In genomic region chr7:70483536-70483935, GRCm38 (mm10) we compare ENCODE assay signal across 15 mouse cellular contexts.
"Had no signal": no experiment of that assay in that cellular context is flagged by ENCODE, and none has a peak within 500 bp of the region (broad histone marks: within the 10 kb centered on the region; RNA-seq: fewer than 3 reads in every experiment).

No protein-coding gene starts in this region.

- H3K9me3 ChIP-seq: neural tube, embryonic 13.5 days; neural tube, embryonic 15.5 days; stomach, embryonic 15.5 days had no signal

- H3K27ac ChIP-seq: neural tube, embryonic 13.5 days; neural tube, embryonic 15.5 days; stomach, embryonic 15.5 days had no signal

- DNase-seq: retina, postnatal 1 day; right cerebral cortex, adult 18-20 months; right cerebral cortex, postnatal 14 days; right cerebral cortex, postnatal 25 days; right cerebral cortex, postnatal 4 days; spleen, adult 18-20 months; thymus, adult 18-20 months; thymus, adult 2 months; thymus, postnatal 14 days; thymus, postnatal 25 days; thymus, postnatal 36 days; thymus, postnatal 4 days had no signal

- H3K4me1 ChIP-seq: neural tube, embryonic 13.5 days; neural tube, embryonic 15.5 days; stomach, embryonic 15.5 days had no signal

- H3K36me3 ChIP-seq: neural tube, embryonic 13.5 days; neural tube, embryonic 15.5 days; stomach, embryonic 15.5 days had no signal

- H3K9ac ChIP-seq: neural tube, embryonic 13.5 days; neural tube, embryonic 15.5 days; stomach, embryonic 15.5 days had no signal

- H3K4me2 ChIP-seq: neural tube, embryonic 13.5 days; neural tube, embryonic 15.5 days; stomach, embryonic 15.5 days had no signal

- H3K27me3 ChIP-seq: neural tube, embryonic 13.5 days; neural tube, embryonic 15.5 days; stomach, embryonic 15.5 days had no signal

- H3K4me3 ChIP-seq: neural tube, embryonic 13.5 days; neural tube, embryonic 15.5 days; stomach, embryonic 15.5 days had no signal
